Comparison of ENCODE assay signal across 21 mouse cellular contexts in the genomic region with DNA sequence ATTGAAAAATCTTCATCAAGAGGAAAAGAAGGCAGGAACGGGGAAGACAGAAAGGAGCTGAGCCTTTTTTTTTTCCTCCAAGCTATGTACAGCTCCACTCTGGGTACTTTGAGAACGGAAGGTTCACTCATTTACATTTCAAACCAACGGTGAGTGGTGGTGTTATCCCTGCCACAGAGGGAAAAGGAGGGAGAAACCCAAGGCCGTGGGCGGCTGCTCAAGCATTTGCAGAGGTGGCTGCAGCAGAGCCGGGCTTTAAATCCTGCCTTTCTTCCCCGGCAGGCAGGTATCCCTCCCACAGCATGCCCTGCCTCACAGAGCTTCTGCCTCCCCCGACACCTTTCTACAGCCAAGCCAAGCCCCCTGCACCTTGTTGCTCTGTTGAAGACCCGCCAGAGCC.
DNase-seq lines count a peak whose midpoint lies in the region; ATAC-seq and TF ChIP-seq lines count a peak whose summit lies in the region.
"Had no signal": no experiment of that assay in that cellular context is flagged by ENCODE, and none has a peak within 500 bp of the region (broad histone marks: within the 10 kb centered on the region; RNA-seq: fewer than 3 reads in every experiment).

No protein-coding gene starts in this region.

- peaks cover 26% of the 10 kb centered on the region for H3K4me1 ChIP-seq in limb, embryonic 13.5 days
- H3K4me1 ChIP-seq in limb, embryonic 10.5 days: peaks cover 34% of the 10 kb centered on the region
- no peaks in the 10 kb centered on the region for H3K4me1 ChIP-seq in intestine, postnatal 0 days (replicated peaks; ENCODE audit: control insufficient read depth, insufficient read depth, low read length)
- H3K4me1 ChIP-seq in heart, embryonic 12.5 days (replicated peaks): peaks cover 26% of the 10 kb centered on the region

- H3K9me3 ChIP-seq in limb, embryonic 13.5 days: no peaks in the 10 kb centered on the region
- H3K9me3 ChIP-seq in limb, embryonic 10.5 days (replicated peaks): no peaks in the 10 kb centered on the region
- no peaks in the 10 kb centered on the region for H3K9me3 ChIP-seq in intestine, postnatal 0 days (ENCODE audit: control insufficient read depth)
- H3K9me3 ChIP-seq in heart, embryonic 12.5 days (replicated peaks): no peaks in the 10 kb centered on the region
- H3K9me3 ChIP-seq: G1E; heart, embryonic 13.5 days; kidney, embryonic 15.5 days had no signal

- H3K27me3 ChIP-seq in limb, embryonic 13.5 days: peaks cover 5% of the 10 kb centered on the region
- peaks cover 69% of the 10 kb centered on the region for H3K27me3 ChIP-seq in limb, embryonic 10.5 days (ENCODE audit: low read depth, poor library complexity, severe bottlenecking)
- no peaks in the 10 kb centered on the region for H3K27me3 ChIP-seq in intestine, postnatal 0 days (replicated peaks; ENCODE audit: control insufficient read depth, insufficient read depth, low read length)
- peaks cover 30% of the 10 kb centered on the region for H3K27me3 ChIP-seq in heart, embryonic 12.5 days (replicated peaks)

- H3K27ac ChIP-seq in limb, embryonic 13.5 days: no peak overlapping the region
- no peak overlapping the region for H3K27ac ChIP-seq in limb, embryonic 10.5 days
- no peak overlapping the region for H3K27ac ChIP-seq in intestine, postnatal 0 days (ENCODE audit: low read depth, low read length)
- H3K27ac ChIP-seq in heart, embryonic 12.5 days (ENCODE audit: poor library complexity, severe bottlenecking): no peak overlapping the region
- H3K27ac ChIP-seq: gastrocnemius, adult 2 months; heart, embryonic 13.5 days; hindbrain, embryonic 14.5 days; kidney, embryonic 15.5 days had no signal

- no peak overlapping the region for H3K4me3 ChIP-seq in limb, embryonic 13.5 days
- H3K4me3 ChIP-seq in limb, embryonic 10.5 days: no peak overlapping the region
- H3K4me3 ChIP-seq in intestine, postnatal 0 days (ENCODE audit: low read depth, low read length): no peak overlapping the region
- H3K4me3 ChIP-seq in heart, embryonic 12.5 days: no peak overlapping the region
- H3K4me3 ChIP-seq: gastrocnemius, adult 2 months; heart, embryonic 13.5 days; kidney, embryonic 15.5 days; myocyte had no signal

- no peak for DNase-seq in limb, embryonic 10.5 days (ENCODE audit: low spot score)
- peak; percentile 51 for DNase-seq in ZHBTc4 (ENCODE audit: low read depth, low spot score)
- DNase-seq in left cerebral cortex, postnatal 14 days (ENCODE audit: low spot score in 2 of 2): peak; percentile 56 to 68
- DNase-seq in right cerebral cortex, postnatal 36 days (ENCODE audit: low spot score in 2 of 2): peak; percentile 75 to 83
- DNase-seq: cerebellum, adult 9-10 months; gastrocnemius, adult 2 months; heart, postnatal 36 days; liver, postnatal 0 days; lung, postnatal 10 days; midbrain, embryonic 14.5 days; spleen, adult 18-20 months; thymus, postnatal 36 days had no signal

- no peak for TF ChIP-seq CTCF in intestine, postnatal 0 days (IDR thresholded peaks at IDR 0.05; ENCODE audit: low read depth)

- 0 out of 2 replicates have a peak overlapping the region, but pooled peaks have one; percentile 10 for H3K4me2 ChIP-seq in limb, embryonic 13.5 days (replicated peaks)
- no peak overlapping the region for H3K4me2 ChIP-seq in intestine, postnatal 0 days (replicated peaks; ENCODE audit: low read depth)
- H3K4me2 ChIP-seq in heart, embryonic 12.5 days: no peak overlapping the region
- H3K4me2 ChIP-seq: heart, embryonic 13.5 days; hindbrain, embryonic 14.5 days; kidney, embryonic 15.5 days had no signal

- WGBS in limb, embryonic 13.5 days: 22% methylated on average over 9 of the region's 9 CpGs
- 21% methylated on average over 9 of the region's 9 CpGs for WGBS in limb, embryonic 10.5 days
- WGBS in intestine, postnatal 0 days: 39% methylated on average over 9 of the region's 9 CpGs
- 32% methylated on average over 9 of the region's 9 CpGs for WGBS in heart, embryonic 12.5 days

- no peak overlapping the region for H3K9ac ChIP-seq in limb, embryonic 13.5 days
- H3K9ac ChIP-seq in intestine, postnatal 0 days (ENCODE audit: low read depth, low read length): no peak overlapping the region
- no peak overlapping the region for H3K9ac ChIP-seq in heart, embryonic 12.5 days
- H3K9ac ChIP-seq: heart, embryonic 13.5 days; hindbrain, embryonic 14.5 days; kidney, embryonic 15.5 days; liver, postnatal 0 days had no signal

- no peaks in the 10 kb centered on the region for H3K36me3 ChIP-seq in limb, embryonic 13.5 days
- H3K36me3 ChIP-seq in limb, embryonic 10.5 days: no peaks in the 10 kb centered on the region
- H3K36me3 ChIP-seq in intestine, postnatal 0 days (ENCODE audit: control insufficient read depth, insufficient read depth): no peaks in the 10 kb centered on the region
- H3K36me3 ChIP-seq in heart, embryonic 12.5 days: no peaks in the 10 kb centered on the region
- H3K36me3 ChIP-seq: G1E; heart, embryonic 13.5 days; kidney, embryonic 15.5 days had no signal

- ATAC-seq in limb, embryonic 13.5 days (ENCODE audit: low FRiP score, low read depth): no peak
- no peak for ATAC-seq in intestine, postnatal 0 days
- no peak for ATAC-seq in heart, embryonic 12.5 days (ENCODE audit: insufficient number of reproducible peaks, low FRiP score)
- ATAC-seq: forebrain, embryonic 14.5 days; liver, postnatal 0 days had no signal

- intact Hi-C loops in left cerebral cortex, postnatal 14 days (cut with DNase I): loop anchor here (5.0 kb wide), 2 partner anchors 256 to 274 kb away; no protein-coding TSS in a partner anchor
